Mouse (Mus musculus): ENCODE results near the gene Rfc5. TPM values are rescaled to one million over a fixed set of nuclear protein-coding genes. Genes with fewer than 3 reads are reported as not detected.
"Not testable (repeated sequence)": the region's sequence is repeated elsewhere in the genome, so short reads cannot be mapped to it uniquely, and the experiment has no call there.

The Rfc5 gene
- total RNA-seq, 2 experiments from 2014 or later, result 36.6 to 47.8 TPM

- DNase-seq (ENCODE audit: low spot score in 2 of 2), result no peak
Measured at GRCm38 (mm10) chr5:117354121-117354520, 34.7 kb downstream of the Rfc5 start.

GRCm38 (mm10) chr5:117348279-117348678 lies 40.6 kb downstream of the Rfc5 start:
- DNase-seq (ENCODE audit: low spot score in 2 of 2), result peak; percentile 35 to 47

GRCm38 (mm10) chr5:117347838-117348237 lies 41.0 kb downstream of the Rfc5 start:
- no peak for DNase-seq (ENCODE audit: low spot score in 2 of 2)

GRCm38 (mm10) chr5:117347011-117347410 lies 41.8 kb downstream of the Rfc5 start:
- DNase-seq (ENCODE audit: low spot score in 2 of 2), result no peak

- no peak for DNase-seq (ENCODE audit: low spot score in 2 of 2)
Measured at GRCm38 (mm10) chr5:117346281-117346680, 42.6 kb downstream of the Rfc5 start.

- no peak for DNase-seq (ENCODE audit: low spot score in 2 of 2)
Measured at GRCm38 (mm10) chr5:117345432-117345976, 43.3 kb downstream of the Rfc5 start.

- not testable (repeated sequence) for DNase-seq (ENCODE audit: low spot score in 2 of 2)
Measured at GRCm38 (mm10) chr5:117344496-117344895, 44.4 kb downstream of the Rfc5 start.

- no peak for DNase-seq (ENCODE audit: low spot score in 2 of 2)
Measured at GRCm38 (mm10) chr5:117341896-117342295, 47.0 kb downstream of the Rfc5 start.

GRCm38 (mm10) chr5:117340081-117340480 lies 48.8 kb downstream of the Rfc5 start:
- no peak for DNase-seq (ENCODE audit: low spot score in 2 of 2)

- no peak for DNase-seq (ENCODE audit: low spot score in 2 of 2)
Measured at GRCm38 (mm10) chr5:117338503-117338902, 50.3 kb downstream of the Rfc5 start.

GRCm38 (mm10) chr5:117337999-117338398 lies 50.8 kb downstream of the Rfc5 start:
- DNase-seq (ENCODE audit: low spot score in 2 of 2), result no peak

GRCm38 (mm10) chr5:117330457-117330856 lies 58.4 kb downstream of the Rfc5 start:
- DNase-seq (ENCODE audit: low spot score in 2 of 2), result no peak

Other genes with a start within 250 kb of the Rfc5 start
- gene Pebp1, start 101.4 kb downstream of the Rfc5 start, total RNA-seq (2021), result 1,000 to 10,000 TPM in 1 of 2 experiments, 100 to 1,000 TPM in 1; 992 to 1,042 TPM
- 10 to 100 TPM; 48.3 to 51.8 TPM for gene Vsig10, start 70.0 kb downstream of the Rfc5 start, total RNA-seq (2021)
- gene Wsb2, start 31.7 kb downstream of the Rfc5 start, total RNA-seq (2021), result 100 to 1,000 TPM; 116 to 122 TPM
- gene Ksr2, start 25.0 kb upstream of the Rfc5 start, total RNA-seq (2021), result 10 to 100 TPM; 10.6 to 11.1 TPM

All from adrenal gland, postnatal 4 days (tissue).